Comparison of ENCODE assay signal across 8 mouse cellular contexts in genomic region chr7:142070458-142071211, GRCm38 (mm10). TPM values are rescaled to one million over a fixed set of nuclear protein-coding genes. Genes with fewer than 3 reads are reported as not detected.
DNase-seq lines count a peak whose midpoint lies in the region.

No protein-coding gene starts in this region.

- H3K4me3 ChIP-seq in limb, embryonic 10.5 days, result no peak overlapping the region

- WGBS in limb, embryonic 10.5 days, result 15% methylated on average over 13 of the region's 13 CpGs

- H3K27ac ChIP-seq in limb, embryonic 10.5 days, result no peak overlapping the region

- H3K27me3 ChIP-seq in limb, embryonic 10.5 days (ENCODE audit: low read depth, poor library complexity, severe bottlenecking), result peaks cover 41% of the 10 kb centered on the region

- no peaks in the 10 kb centered on the region for H3K9me3 ChIP-seq in limb, embryonic 10.5 days (replicated peaks)

- no peaks in the 10 kb centered on the region for H3K36me3 ChIP-seq in limb, embryonic 10.5 days

- H3K4me1 ChIP-seq in limb, embryonic 10.5 days, result peaks cover 3% of the 10 kb centered on the region; the same call in 1 of the 2 replicates

- DNase-seq in left cerebral cortex, adult 18-20 months (ENCODE audit: low spot score in 2 of 2), result peak; percentile 77 to 79
- no peak for DNase-seq in left cerebral cortex, adult 11 months (ENCODE audit: low spot score)
- peak; percentile 87 for DNase-seq in cerebellum, adult 8-10 months
- peak; percentile 45 for DNase-seq in forelimb bud, embryonic 11.5 days (ENCODE audit: low read depth, low spot score)
- peak; percentile 73 for DNase-seq in induced T-regulatory cell, adult 2 months (ENCODE audit: low read depth)
- DNase-seq in limb, embryonic 10.5 days (ENCODE audit: low spot score), result peak; percentile 75
- DNase-seq in mesoderm, embryonic 11.5 days (ENCODE audit: low read depth, low spot score), result peak; percentile 60
- peak; percentile 25 to 71 for DNase-seq in spleen, adult 18-20 months

RNA-seq across cellular contexts. Expression of gene Mob2, which starts 9.8 kb away (rescaled TPM):
- 10 to 100 TPM; 37.7 to 39.1 TPM for total RNA-seq in left cerebral cortex, adult 18-20 months (2021)
- polyA plus RNA-seq in limb, embryonic 10.5 days (2016; fragmentation: Nextera tagmentation; extraction: Ambion mirVana), result 67.8 and 74.4 TPM in 2 replicates

RNA-seq across cellular contexts. Expression of gene Dusp8, which starts 25.0 kb away (rescaled TPM):
- 100 to 1,000 TPM; 150 to 154 TPM for total RNA-seq in left cerebral cortex, adult 18-20 months (2021)
- 0.26 and 0.34 TPM in 2 replicates for polyA plus RNA-seq in limb, embryonic 10.5 days (2016; fragmentation: Nextera tagmentation; extraction: Ambion mirVana)

RNA-seq across cellular contexts. Expression of gene Gm45618, which starts 49.9 kb away (rescaled TPM):
- not detected for total RNA-seq in left cerebral cortex, adult 18-20 months (2021)
- polyA plus RNA-seq in limb, embryonic 10.5 days (2016; fragmentation: Nextera tagmentation; extraction: Ambion mirVana), result not detected in 2 replicates
